26 mouse cellular contexts compared by ENCODE assay signal in the genomic region with DNA sequence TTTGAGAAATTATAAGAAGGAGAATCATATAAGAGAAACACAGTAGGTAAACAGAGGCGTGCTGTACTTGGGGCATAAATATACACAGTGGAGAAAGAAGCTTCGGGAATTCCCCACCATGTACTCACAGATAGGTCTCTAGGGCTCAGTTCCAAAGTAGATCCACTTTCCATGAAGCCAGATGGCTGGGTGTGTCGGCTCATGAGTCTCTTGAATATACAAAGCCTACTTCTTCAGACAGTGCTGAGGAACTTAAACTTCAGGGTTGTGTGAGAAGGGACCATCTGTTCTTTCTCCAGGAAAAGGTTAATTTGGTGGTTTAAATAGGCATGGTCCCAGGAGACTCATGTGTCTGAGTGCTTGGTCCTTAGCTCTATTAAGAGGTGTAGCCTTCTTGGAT.
DNase-seq lines count a peak whose midpoint lies in the region; ATAC-seq and TF ChIP-seq lines count a peak whose summit lies in the region.
"Had no signal": no experiment of that assay in that cellular context is flagged by ENCODE, and none has a peak within 500 bp of the region (broad histone marks: within the 10 kb centered on the region; RNA-seq: fewer than 3 reads in every experiment).

No protein-coding gene starts in this region.

- TF ChIP-seq CTCF in left cerebral cortex, adult 2 months (IDR thresholded peaks at IDR 0.05): no peak

- peak; percentile 78 for ATAC-seq in frontal cortex, adult (ENCODE audit: low TSS enrichment)
- ATAC-seq in neural tube, embryonic 15.5 days (ENCODE audit: low FRiP score): no peak
- ATAC-seq: forebrain, postnatal 0 days; hindbrain, postnatal 0 days; intestine, embryonic 16.5 days had no signal

- no peaks in the 10 kb centered on the region for H3K36me3 ChIP-seq in neural tube, embryonic 15.5 days
- H3K36me3 ChIP-seq: heart, embryonic 12.5 days; hindbrain, embryonic 10.5 days; liver, embryonic 13.5 days; midbrain, embryonic 12.5 days had no signal

- H3K9ac ChIP-seq in neural tube, embryonic 15.5 days (replicated peaks): no peak overlapping the region
- H3K9ac ChIP-seq: forebrain, postnatal 0 days; heart, embryonic 12.5 days; liver, embryonic 13.5 days; midbrain, embryonic 12.5 days had no signal

- H3K4me1 ChIP-seq in neural tube, embryonic 15.5 days: no peaks in the 10 kb centered on the region
- H3K4me1 ChIP-seq: heart, embryonic 12.5 days; hindbrain, embryonic 10.5 days; liver, embryonic 13.5 days; midbrain, embryonic 12.5 days had no signal

- H3K4me2 ChIP-seq in neural tube, embryonic 15.5 days: no peak overlapping the region
- H3K4me2 ChIP-seq: heart, embryonic 12.5 days; liver, embryonic 13.5 days; midbrain, embryonic 12.5 days had no signal

- WGBS in neural tube, embryonic 15.5 days: 78% methylated on average over 3 of the region's 3 CpGs

- peak overlapping the region; percentile 51; the same call in 1 of the 2 replicates for H3K27ac ChIP-seq in left cerebral cortex, adult 2 months
- no peak overlapping the region for H3K27ac ChIP-seq in neural tube, embryonic 15.5 days (replicated peaks)
- H3K27ac ChIP-seq: hindbrain, embryonic 10.5 days; hindbrain, postnatal 0 days; liver, embryonic 13.5 days; midbrain, embryonic 12.5 days had no signal

- DNase-seq in frontal cortex, postnatal 25 days (ENCODE audit: low spot score in 2 of 2): no peak
- DNase-seq in left cerebral cortex, adult 18-20 months (ENCODE audit: low spot score in 2 of 2): peak; percentile 17 to 57
- no peak for DNase-seq in left cerebral cortex, postnatal 10 days (ENCODE audit: extremely low spot score in 1 of 2, low spot score in 2 of 2)
- peak in 1 of 2 experiments; percentile 13 for DNase-seq in left cerebral cortex, adult 2 months (ENCODE audit: extremely low spot score in 1 of 2, low spot score in 2 of 2)
- peak; percentile 40 for DNase-seq in right cerebral cortex, postnatal 25 days
- DNase-seq in thymus, postnatal 10 days (ENCODE audit: low spot score in 2 of 2): no peak
- DNase-seq: adrenal gland, postnatal 14 days; cerebellum, adult 9-10 months; forebrain, postnatal 0 days; gastrocnemius, postnatal 14 days; heart, adult 18-20 months; heart, postnatal 10 days; kidney, postnatal 4 days; layer of hippocampus, postnatal 36 days; liver, embryonic 13.5 days; lung, adult 2 months; lung, postnatal 14 days; spleen, adult 18-20 months; thymus, postnatal 14 days had no signal

- H3K27me3 ChIP-seq in neural tube, embryonic 15.5 days (replicated peaks): no peaks in the 10 kb centered on the region
- H3K27me3 ChIP-seq: heart, embryonic 12.5 days; liver, embryonic 13.5 days; midbrain, embryonic 12.5 days had no signal

- H3K4me3 ChIP-seq in left cerebral cortex, adult 2 months: no peak overlapping the region
- H3K4me3 ChIP-seq in neural tube, embryonic 15.5 days (replicated peaks): no peak overlapping the region
- H3K4me3 ChIP-seq: heart, embryonic 12.5 days; hindbrain, embryonic 10.5 days; liver, embryonic 13.5 days; midbrain, embryonic 12.5 days had no signal

- no peaks in the 10 kb centered on the region for H3K9me3 ChIP-seq in neural tube, embryonic 15.5 days (replicated peaks)
- H3K9me3 ChIP-seq: heart, embryonic 12.5 days; hindbrain, embryonic 10.5 days; liver, embryonic 13.5 days; midbrain, embryonic 12.5 days had no signal

- intact Hi-C loops in left cerebral cortex, postnatal 10 days (cut with DNase I): no loop called here
- intact Hi-C loops in left cerebral cortex, adult 2 months (cut with DNase I): loop anchor here (10.0 kb wide), 1 partner anchor 800 kb away; no protein-coding TSS in a partner anchor

Comparison
In these comparisons a context has a peak if more than half of its experiments do, and no peak if none do; other contexts are left out.
1. DNase-seq: peak in left cerebral cortex, adult 18-20 months (2 of 2) and right cerebral cortex, postnatal 25 days (single experiment); none in frontal cortex, postnatal 25 days (0 of 2), left cerebral cortex, postnatal 10 days (0 of 2) and thymus, postnatal 10 days (0 of 2).